Mouse (Mus musculus) brain, embryonic 14.5 days (tissue): ENCODE data around the gene Spock1. TPM values are rescaled to one million over a fixed set of nuclear protein-coding genes. Genes with fewer than 3 reads are reported as not detected.

Experiments
- DNase-seq: peaks from one replicate; pipeline ENCODE4 v3.0.0-alpha.2; 2011; ENCODE audit warnings: low read depth
- CTCF ChIP-seq: fragments of 200-500 bp; IDR thresholded peaks from 2 replicates; pipeline ENCODE4 v1.5.1; 2012; ENCODE audit warnings: inconsistent platforms, mild to moderate bottlenecking, moderate library complexity, borderline replicate concordance; ENCODE audit not compliant: insufficient read depth, insufficient read length; ENCODE audit errors: extremely low read depth
- POLR2A ChIP-seq: fragments of 200-500 bp; IDR thresholded peaks from 2 replicates; pipeline ENCODE4 v1.6.1; 2012; ENCODE audit warnings: mild to moderate bottlenecking, inconsistent platforms, borderline replicate concordance; ENCODE audit not compliant: poor library complexity, insufficient read depth, insufficient read length, severe bottlenecking; ENCODE audit errors: extremely low read depth
- polyA plus RNA-seq: library from polyadenylated mRNA; depleted of rRNA; stranded (reverse); fragments of >200 nt; gene quantifications from 2 replicates; pipeline ENCODE4 v1.2.3, GENCODE M21; 2012

Spock1 gene
- polyA plus RNA-seq, 1 experiment = 80.3 TPM

- peak; percentile 46 for DNase-seq
- TF ChIP-seq POLR2A (no peak), CTCF (no peak)
These were observed 18.4 kb downstream of the Spock1 start for GRCm38 (mm10) chr13:57889708-57890107.

GRCm38 (mm10) chr13:57889050-57889449 is 19.1 kb downstream of the Spock1 start:
- DNase-seq = peak; percentile 34
- TF ChIP-seq POLR2A (no peak), CTCF (no peak)

- no peak for DNase-seq
- TF ChIP-seq CTCF (no peak), POLR2A (no peak)
These were observed 28.3 kb downstream of the Spock1 start for GRCm38 (mm10) chr13:57879817-57880216.

- DNase-seq = no peak
- TF ChIP-seq CTCF (no peak), POLR2A (no peak)
These were observed 29.3 kb downstream of the Spock1 start for GRCm38 (mm10) chr13:57878797-57879196.

GRCm38 (mm10) chr13:57877782-57878181 is 30.4 kb downstream of the Spock1 start:
- TF ChIP-seq POLR2A (no peak), CTCF (no peak)
- DNase-seq = no peak

- TF ChIP-seq CTCF (no peak), POLR2A (no peak)
- no peak for DNase-seq
These were observed 31.2 kb downstream of the Spock1 start for GRCm38 (mm10) chr13:57876966-57877365.

- TF ChIP-seq CTCF (no peak), POLR2A (no peak)
- DNase-seq = no peak
These were observed 38.1 kb downstream of the Spock1 start for GRCm38 (mm10) chr13:57870058-57870457.

GRCm38 (mm10) chr13:57867586-57867985 is 40.5 kb downstream of the Spock1 start:
- TF ChIP-seq POLR2A (no peak), CTCF (no peak)
- no peak for DNase-seq

- TF ChIP-seq POLR2A = no peak
- no peak for TF ChIP-seq CTCF
- DNase-seq = no peak
These were observed 43.1 kb downstream of the Spock1 start for GRCm38 (mm10) chr13:57865029-57865428.

GRCm38 (mm10) chr13:57858491-57858890 is 49.6 kb downstream of the Spock1 start:
- no peak for TF ChIP-seq POLR2A
- no peak for TF ChIP-seq CTCF

GRCm38 (mm10) chr13:57857016-57857415 is 51.1 kb downstream of the Spock1 start:
- no peak for DNase-seq
- TF ChIP-seq POLR2A (no peak), CTCF (no peak)

More at GRCm38 (mm10) chr13:57858491-57858890, 49.6 kb downstream of the Spock1 start:
- DNase-seq = no peak

GRCm38 (mm10) chr13:57856311-57856853 is 51.8 kb downstream of the Spock1 start:
- DNase-seq = no peak
- TF ChIP-seq POLR2A (no peak), CTCF (no peak)

GRCm38 (mm10) chr13:57855766-57856165 is 52.4 kb downstream of the Spock1 start:
- DNase-seq = peak; percentile 50
- TF ChIP-seq CTCF (no peak), POLR2A (no peak)

- TF ChIP-seq CTCF (no peak), POLR2A (no peak)
- DNase-seq = no peak
These were observed 53.7 kb downstream of the Spock1 start for GRCm38 (mm10) chr13:57854416-57854815.
